Mouse (Mus musculus): Measurements from ENCODE around the gene Gm960. TPM values are rescaled to one million over a fixed set of nuclear protein-coding genes. Genes with fewer than 3 reads are reported as not detected.
A peak's percentile ranks its signal among the peaks of the same experiment; 100 is the strongest.

The Gm960 gene
- polyA plus RNA-seq, 1 experiment from 2014 or later: 2.0 TPM

DNA sequence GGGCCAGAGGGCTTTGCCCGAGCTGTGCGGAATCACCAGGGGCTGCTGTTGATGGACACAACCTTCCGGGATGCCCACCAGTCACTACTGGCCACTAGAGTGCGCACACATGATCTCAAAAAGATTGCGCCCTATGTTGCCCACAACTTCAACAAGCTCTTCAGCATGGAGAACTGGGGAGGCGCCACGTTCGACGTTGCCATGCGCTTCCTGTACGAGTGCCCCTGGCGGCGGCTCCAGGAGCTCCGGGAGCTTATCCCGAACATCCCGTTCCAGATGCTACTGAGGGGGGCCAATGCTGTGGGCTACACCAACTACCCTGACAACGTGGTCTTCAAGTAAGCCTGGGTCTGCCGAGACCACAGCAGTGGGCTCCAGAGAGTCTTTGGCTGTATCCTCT, 80.3 kb downstream of the Gm960 start:
- 47% methylated on average over 18 of the region's 18 CpGs for WGBS
- no peaks in the 10 kb centered on the region for H3K27me3 ChIP-seq
- peaks cover 29% of the 10 kb centered on the region for H3K4me1 ChIP-seq
- H3K4me2 ChIP-seq: no peak overlapping the region
- no peak for ATAC-seq (replicated peaks; ENCODE audit: low FRiP score)
- H3K27ac ChIP-seq: no peak overlapping the region
- no peak overlapping the region for H3K4me3 ChIP-seq (replicated peaks)
- H3K9me3 ChIP-seq (replicated peaks): no peaks in the 10 kb centered on the region
- H3K9ac ChIP-seq: no peak overlapping the region
- H3K36me3 ChIP-seq: peaks cover 43% of the 10 kb centered on the region

- H3K4me3 ChIP-seq (replicated peaks): no peak overlapping the region
- peaks cover 45% of the 10 kb centered on the region for H3K4me1 ChIP-seq
- 27% methylated on average over 4 of the region's 4 CpGs for WGBS
- H3K9ac ChIP-seq: 0 out of 2 replicates have a peak overlapping the region, but pooled peaks have one; percentile 8
- ATAC-seq (replicated peaks; ENCODE audit: low FRiP score): no peak
- no peaks in the 10 kb centered on the region for H3K27me3 ChIP-seq
- peak overlapping the region; percentile 80 for H3K4me2 ChIP-seq
- peaks cover 43% of the 10 kb centered on the region for H3K36me3 ChIP-seq
- H3K9me3 ChIP-seq (replicated peaks): no peaks in the 10 kb centered on the region
- peak overlapping the region; percentile 93; the same call in 1 of the 2 replicates for H3K27ac ChIP-seq
Observed at GRCm38 (mm10) chr19:4616546-4616945, 81.9 kb downstream of the Gm960 start.

DNA sequence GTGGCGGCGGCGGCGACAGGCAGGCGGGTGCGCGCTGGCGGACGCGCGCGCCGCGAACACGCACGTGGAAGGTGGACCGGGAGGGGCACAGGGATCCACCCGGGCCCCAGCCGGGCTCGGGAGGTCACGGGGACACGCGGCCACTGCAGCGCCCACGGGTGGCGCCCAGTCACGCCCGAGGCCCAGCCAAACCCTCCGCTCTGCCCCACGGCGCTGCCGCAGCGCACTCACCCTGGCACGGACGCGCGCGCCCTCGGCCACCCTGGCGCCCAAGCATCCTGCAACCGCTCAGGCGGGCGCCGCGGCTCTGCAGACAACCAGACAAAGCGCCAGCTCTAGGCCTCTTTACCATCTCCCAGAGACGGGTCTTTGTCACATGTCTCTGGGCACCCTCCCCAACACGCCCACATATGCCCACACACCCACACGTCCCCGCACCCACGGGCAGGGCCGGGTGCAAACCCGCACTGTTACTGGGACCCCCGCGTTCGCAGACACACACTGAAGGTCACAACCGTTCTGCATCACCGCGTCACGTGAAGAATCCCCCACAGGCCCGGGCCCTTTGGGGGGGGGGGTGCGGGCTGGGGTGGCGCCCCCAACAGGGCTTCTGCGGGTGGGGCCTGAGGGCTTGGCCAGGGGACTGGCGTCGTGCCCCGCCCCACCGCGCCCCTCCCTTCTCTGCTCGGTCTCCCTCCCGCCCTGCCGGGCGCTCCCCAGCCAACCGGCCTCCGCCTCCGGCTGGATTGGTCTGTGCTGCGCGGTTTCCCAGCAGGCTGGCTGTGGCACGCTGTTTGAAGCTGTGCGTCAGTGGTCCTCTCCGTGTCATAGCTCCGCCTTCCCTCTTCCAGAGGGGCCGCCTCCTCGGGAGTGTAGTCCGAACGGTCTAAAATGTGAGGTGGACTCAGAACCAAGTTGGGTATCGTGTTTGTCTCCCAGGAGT, 83.0 kb downstream of the Gm960 start, which contains the start of gene Lrfn4:
TSS of gene Lrfn4 (minus strand) at position 517 of the 943 bp plus-strand sequence.
- peak within 1 kb of the TSS; percentile 93 for H3K27ac ChIP-seq
- H3K4me2 ChIP-seq: peak within 1 kb of the TSS; percentile 80
- H3K9me3 ChIP-seq (replicated peaks): no peaks in the 10 kb centered on the region
- H3K27me3 ChIP-seq: no peaks in the 10 kb centered on the region
- under 1% methylated on average over 79 of the region's 87 CpGs for WGBS
- peak within 1 kb of the TSS; percentile 65 for H3K4me3 ChIP-seq (replicated peaks)
- peak within 1 kb of the TSS; percentile 90 for H3K9ac ChIP-seq
- H3K36me3 ChIP-seq: peaks cover 38% of the 10 kb centered on the region
- ATAC-seq (replicated peaks; ENCODE audit: low FRiP score): peak; percentile 96
- peaks cover 47% of the 10 kb centered on the region for H3K4me1 ChIP-seq

GRCm38 (mm10) chr19:4614305-4615150, 83.9 kb downstream of the Gm960 start:
- 18% methylated on average over 43 of the region's 49 CpGs for WGBS
- H3K9me3 ChIP-seq (replicated peaks): no peaks in the 10 kb centered on the region
- peaks cover 31% of the 10 kb centered on the region for H3K36me3 ChIP-seq
- peak overlapping the region; percentile 90 for H3K9ac ChIP-seq
- no peaks in the 10 kb centered on the region for H3K27me3 ChIP-seq
- peak overlapping the region; percentile 65 for H3K4me3 ChIP-seq (replicated peaks)
- peak overlapping the region; percentile 93 for H3K27ac ChIP-seq
- peak overlapping the region; percentile 80 for H3K4me2 ChIP-seq
- H3K4me1 ChIP-seq: peaks cover 48% of the 10 kb centered on the region
- ATAC-seq (replicated peaks; ENCODE audit: low FRiP score): peak; percentile 10; the same call in 1 of the 2 replicates

DNA sequence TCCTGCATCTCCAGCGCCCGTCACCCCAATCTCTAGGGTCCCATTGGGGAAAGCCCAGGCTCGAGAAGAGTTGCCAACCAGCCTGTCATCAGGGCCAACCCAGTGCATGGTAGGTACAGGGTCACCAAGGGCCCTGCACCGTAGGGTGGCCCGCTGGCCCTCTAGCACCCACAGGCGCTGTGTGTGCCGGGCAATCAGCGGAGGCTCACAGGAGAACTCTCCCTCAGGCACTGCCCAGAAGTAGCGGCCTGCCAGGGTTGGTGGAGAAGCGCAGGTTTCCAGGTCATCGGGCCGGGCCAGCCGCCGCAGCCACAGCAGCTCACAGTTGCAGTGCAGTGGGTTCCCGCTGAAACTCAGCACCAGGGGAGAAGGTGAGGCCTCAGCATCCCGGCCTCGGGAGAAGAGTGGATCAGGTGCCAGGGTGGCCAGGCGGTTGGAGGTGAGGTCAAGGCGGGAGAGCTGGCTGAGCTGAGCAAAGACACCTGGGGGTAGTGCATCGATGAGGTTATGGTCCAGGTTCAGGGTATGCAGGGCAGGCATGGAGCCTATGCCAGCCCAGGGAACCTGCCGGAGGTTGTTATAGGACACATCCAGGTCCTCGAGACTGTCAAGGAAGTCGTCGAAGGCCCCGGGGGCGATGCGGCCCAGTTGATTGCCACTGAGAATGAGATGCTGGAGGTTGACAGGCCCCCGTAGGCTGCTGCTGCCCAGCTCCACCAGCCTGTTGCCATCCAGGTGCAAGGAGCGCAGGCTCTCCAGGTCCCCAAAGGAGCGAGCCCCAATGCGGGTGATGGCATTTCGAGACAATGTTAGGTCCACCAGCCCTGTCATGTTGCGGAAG, 84.8 kb downstream of the Gm960 start:
- H3K9ac ChIP-seq: peak overlapping the region; percentile 90

DNA sequence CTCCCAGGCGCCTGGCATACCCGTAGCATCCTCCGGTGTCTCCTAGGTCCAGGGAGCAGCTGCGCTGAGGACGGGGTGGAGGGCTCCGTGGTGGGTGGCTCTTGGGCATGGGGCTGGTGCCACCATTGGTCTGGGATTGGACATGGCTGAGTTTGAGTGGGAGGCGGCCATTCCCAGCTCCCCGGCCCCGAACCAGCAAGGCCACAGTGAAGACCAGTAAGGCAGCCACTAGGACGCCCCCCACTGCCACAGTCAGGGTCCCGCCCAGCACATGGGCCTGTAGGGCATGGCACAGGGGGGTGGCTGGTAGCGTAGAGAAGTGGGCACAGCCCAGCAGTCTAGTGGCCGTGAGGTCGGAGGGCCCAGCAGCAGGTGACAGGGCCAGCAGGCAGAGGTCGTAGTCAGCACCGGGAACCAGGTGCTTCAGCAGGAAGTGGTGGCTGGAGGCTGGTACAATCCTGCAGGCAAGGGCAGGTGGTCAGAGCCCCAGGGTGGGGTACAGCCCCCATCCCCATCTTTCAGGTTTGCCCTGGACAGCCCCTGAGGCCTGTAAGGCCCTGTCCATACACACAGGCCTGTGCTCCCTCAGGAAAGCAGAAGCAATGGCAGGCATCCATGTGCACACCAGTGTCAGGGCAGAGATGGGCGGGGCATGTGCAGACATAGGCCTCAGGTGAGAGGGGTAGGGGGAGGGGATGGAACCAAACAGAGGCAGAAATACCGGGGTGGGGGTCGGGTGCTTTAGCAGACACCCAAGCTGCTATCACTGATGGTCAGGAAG, 86.1 kb downstream of the Gm960 start:
- peaks cover 49% of the 10 kb centered on the region for H3K4me1 ChIP-seq
- H3K4me3 ChIP-seq (replicated peaks): no peak overlapping the region
- ATAC-seq (replicated peaks; ENCODE audit: low FRiP score): no peak
- no peak overlapping the region for H3K9ac ChIP-seq
- H3K27ac ChIP-seq: no peak overlapping the region
- H3K27me3 ChIP-seq: no peaks in the 10 kb centered on the region
- H3K9me3 ChIP-seq (replicated peaks): no peaks in the 10 kb centered on the region
- H3K4me2 ChIP-seq: no peak overlapping the region
- 87% methylated on average over 19 of the region's 19 CpGs for WGBS
- peaks cover 31% of the 10 kb centered on the region for H3K36me3 ChIP-seq

More for the DNA sequence above, 84.8 kb downstream of the Gm960 start:
- H3K4me1 ChIP-seq: peaks cover 52% of the 10 kb centered on the region
- ATAC-seq (replicated peaks; ENCODE audit: low FRiP score): no peak
- peaks cover 31% of the 10 kb centered on the region for H3K36me3 ChIP-seq
- peak overlapping the region; percentile 80 for H3K4me2 ChIP-seq
- 79% methylated on average over 33 of the region's 33 CpGs for WGBS
- H3K9me3 ChIP-seq (replicated peaks): no peaks in the 10 kb centered on the region
- H3K4me3 ChIP-seq (replicated peaks): peak overlapping the region; percentile 65
- peak overlapping the region; percentile 93; the same call in 1 of the 2 replicates for H3K27ac ChIP-seq
- H3K27me3 ChIP-seq: no peaks in the 10 kb centered on the region

GRCm38 (mm10) chr19:4610109-4610508, 88.4 kb downstream of the Gm960 start:
- no peaks in the 10 kb centered on the region for H3K9me3 ChIP-seq (replicated peaks)

GRCm38 (mm10) chr19:4608511-4608910, 90.0 kb downstream of the Gm960 start:
- H3K4me2 ChIP-seq: no peak overlapping the region
- H3K36me3 ChIP-seq: peaks cover 26% of the 10 kb centered on the region
- no peak for ATAC-seq (replicated peaks; ENCODE audit: low FRiP score)
- no peak overlapping the region for H3K9ac ChIP-seq
- WGBS: 83% methylated on average over 4 of the region's 4 CpGs
- no peak overlapping the region for H3K27ac ChIP-seq
- no peak overlapping the region for H3K4me3 ChIP-seq (replicated peaks)
- H3K27me3 ChIP-seq: no peaks in the 10 kb centered on the region
- no peaks in the 10 kb centered on the region for H3K9me3 ChIP-seq (replicated peaks)
- H3K4me1 ChIP-seq: peaks cover 49% of the 10 kb centered on the region

More at GRCm38 (mm10) chr19:4610109-4610508, 88.4 kb downstream of the Gm960 start:
- Histone ChIP-seq H3K9ac (no peak overlapping the region), H3K27ac (no peak overlapping the region), H3K27me3 (no peaks in the 10 kb centered on the region), H3K36me3 (peaks cover 31% of the 10 kb centered on the region), H3K4me2 (no peak overlapping the region), H3K4me3 (replicated peaks) (no peak overlapping the region), H3K4me1 (peaks cover 46% of the 10 kb centered on the region)
- ATAC-seq (replicated peaks; ENCODE audit: low FRiP score): no peak
- WGBS: 48% methylated on average over 4 of the region's 4 CpGs

GRCm38 (mm10) chr19:4607406-4607805, 91.1 kb downstream of the Gm960 start:
- H3K4me2 ChIP-seq: no peak overlapping the region
- H3K36me3 ChIP-seq: peaks cover 15% of the 10 kb centered on the region
- H3K9ac ChIP-seq: no peak overlapping the region
- H3K27ac ChIP-seq: no peak overlapping the region
- H3K4me3 ChIP-seq (replicated peaks): no peak overlapping the region
- no peaks in the 10 kb centered on the region for H3K9me3 ChIP-seq (replicated peaks)
- H3K27me3 ChIP-seq: no peaks in the 10 kb centered on the region
- ATAC-seq (replicated peaks; ENCODE audit: low FRiP score): no peak
- H3K4me1 ChIP-seq: peaks cover 39% of the 10 kb centered on the region
- WGBS: 94% methylated on average over 12 of the region's 12 CpGs

GRCm38 (mm10) chr19:4605654-4606053, 92.8 kb downstream of the Gm960 start:
- H3K9ac ChIP-seq: peak overlapping the region; percentile 14; the same call in 1 of the 2 replicates
- no peak for ATAC-seq (replicated peaks; ENCODE audit: low FRiP score)

More at GRCm38 (mm10) chr19:4605654-4606053, 92.8 kb downstream of the Gm960 start:
- 48% methylated on average over 4 of the region's 4 CpGs for WGBS
- H3K4me1 ChIP-seq: peaks cover 32% of the 10 kb centered on the region
- H3K36me3 ChIP-seq: no peaks in the 10 kb centered on the region
- no peaks in the 10 kb centered on the region for H3K27me3 ChIP-seq
- no peaks in the 10 kb centered on the region for H3K9me3 ChIP-seq (replicated peaks)
- no peak overlapping the region for H3K4me2 ChIP-seq
- no peak overlapping the region for H3K4me3 ChIP-seq (replicated peaks)
- H3K27ac ChIP-seq: 0 out of 2 replicates have a peak overlapping the region, but pooled peaks have one; percentile 18
